Mouse (Mus musculus) heart, adult 2 months (tissue): Measurements from ENCODE around the gene Chmp4b.

Experiments
- CTCF ChIP-seq: fragments of 200-600 bp; IDR thresholded peaks from 2 replicates; pipeline ENCODE4 v1.8.1; 2022; ENCODE audit warnings: antibody characterized with exemption, mild to moderate bottlenecking, moderate library complexity
- POLR2A ChIP-seq: fragments of 200-500 bp; IDR thresholded peaks from 2 replicates; pipeline ENCODE4 v1.6.1; 2011; ENCODE audit warnings: mild to moderate bottlenecking, low read depth, low read length, control low read depth; ENCODE audit not compliant: insufficient read depth

- TF ChIP-seq POLR2A (no peak), CTCF (peak; percentile 94; the same call in 1 of the 2 replicates)
Measured at GRCm38 (mm10) chr2:154702637-154703315, 51.3 kb downstream of the Chmp4b start.
